Mouse (Mus musculus): ENCODE results near the gene G430095P16Rik. TPM values are rescaled to one million over a fixed set of nuclear protein-coding genes. Genes with fewer than 3 reads are reported as not detected.
A peak's percentile ranks its signal among the peaks of the same experiment; 100 is the strongest.

The G430095P16Rik gene
- polyA plus RNA-seq, 1 experiment from 2014 or later, result 1.0 TPM

GRCm38 (mm10) chr8:84700941-84701911 lies 21.6 kb upstream of the G430095P16Rik start, which contains the start of gene Lyl1:
Gene Lyl1, plus strand, starts transcription at chr8:84701457.
- H3K36me3 ChIP-seq (ENCODE audit: control insufficient read depth, insufficient read depth), result peaks cover 22% of the 10 kb centered on the region
- H3K9me3 ChIP-seq (ENCODE audit: control insufficient read depth), result no peaks in the 10 kb centered on the region
- peaks cover 40% of the 10 kb centered on the region for H3K27me3 ChIP-seq (replicated peaks; ENCODE audit: control insufficient read depth, insufficient read depth, low read length)
- 10% methylated on average over 34 of the region's 34 CpGs for WGBS
- H3K4me3 ChIP-seq (ENCODE audit: low read depth, low read length), result peak within 1 kb of the TSS; percentile 25
- 0 out of 2 replicates have a peak, but pooled peaks have one; percentile 17 for ATAC-seq
- 0 out of 2 replicates have a peak, but pooled peaks cover 7% of the 10 kb centered on the region for H3K4me1 ChIP-seq (replicated peaks; ENCODE audit: control insufficient read depth, insufficient read depth, low read length)
- H3K27ac ChIP-seq (ENCODE audit: low read depth, low read length), result peak within 1 kb of the TSS; percentile 54; the same call in 1 of the 2 replicates
- no peak within 1 kb of the TSS for H3K9ac ChIP-seq (ENCODE audit: low read depth, low read length)
- H3K4me2 ChIP-seq (replicated peaks; ENCODE audit: low read depth), result peak within 1 kb of the TSS; percentile 37
- TF ChIP-seq CTCF (IDR thresholded peaks at IDR 0.05; ENCODE audit: low read depth), result peak; percentile 35

- no peak for TF ChIP-seq CTCF (IDR thresholded peaks at IDR 0.05; ENCODE audit: low read depth)
- Histone ChIP-seq H3K9ac (ENCODE audit: low read depth, low read length) (no peak overlapping the region), H3K27ac (ENCODE audit: low read depth, low read length) (no peak overlapping the region), H3K4me1 (replicated peaks; ENCODE audit: control insufficient read depth, insufficient read depth, low read length) (0 out of 2 replicates have a peak, but pooled peaks cover 7% of the 10 kb centered on the region), H3K9me3 (ENCODE audit: control insufficient read depth) (no peaks in the 10 kb centered on the region), H3K4me2 (replicated peaks; ENCODE audit: low read depth) (peak overlapping the region; percentile 37; the same call in 1 of the 2 replicates), H3K27me3 (replicated peaks; ENCODE audit: control insufficient read depth, insufficient read depth, low read length) (peaks cover 54% of the 10 kb centered on the region), H3K4me3 (ENCODE audit: low read depth, low read length) (peak overlapping the region; percentile 25; the same call in 1 of the 2 replicates), H3K36me3 (ENCODE audit: control insufficient read depth, insufficient read depth) (peaks cover 10% of the 10 kb centered on the region; the same call in 1 of the 2 replicates)
- WGBS, result 75% methylated on average over 9 of the region's 9 CpGs
- no peak for ATAC-seq
These were observed 20.2 kb upstream of the G430095P16Rik start for GRCm38 (mm10) chr8:84702561-84702960.

- H3K4me1 ChIP-seq (replicated peaks; ENCODE audit: control insufficient read depth, insufficient read depth, low read length), result 0 out of 2 replicates have a peak, but pooled peaks cover 7% of the 10 kb centered on the region
- WGBS, result 89% methylated on average over 6 of the region's 6 CpGs
- no peaks in the 10 kb centered on the region for H3K9me3 ChIP-seq (ENCODE audit: control insufficient read depth)
- no peak overlapping the region for H3K9ac ChIP-seq (ENCODE audit: low read depth, low read length)
- TF ChIP-seq CTCF (IDR thresholded peaks at IDR 0.05; ENCODE audit: low read depth), result no peak
- H3K36me3 ChIP-seq (ENCODE audit: control insufficient read depth, insufficient read depth), result peaks cover 11% of the 10 kb centered on the region; the same call in 1 of the 2 replicates
- H3K4me3 ChIP-seq (ENCODE audit: low read depth, low read length), result no peak overlapping the region
- no peak for ATAC-seq
- H3K27me3 ChIP-seq (replicated peaks; ENCODE audit: control insufficient read depth, insufficient read depth, low read length), result peaks cover 58% of the 10 kb centered on the region
- H3K4me2 ChIP-seq (replicated peaks; ENCODE audit: low read depth), result peak overlapping the region; percentile 9; the same call in 1 of the 2 replicates
- H3K27ac ChIP-seq (ENCODE audit: low read depth, low read length), result no peak overlapping the region
These were observed 19.8 kb upstream of the G430095P16Rik start for GRCm38 (mm10) chr8:84702963-84703465.

- peak overlapping the region; percentile 27 for H3K4me3 ChIP-seq (ENCODE audit: low read depth, low read length)
- H3K27ac ChIP-seq (ENCODE audit: low read depth, low read length), result no peak overlapping the region
- H3K4me1 ChIP-seq (replicated peaks; ENCODE audit: control insufficient read depth, insufficient read depth, low read length), result 0 out of 2 replicates have a peak, but pooled peaks cover 7% of the 10 kb centered on the region
- H3K4me2 ChIP-seq (replicated peaks; ENCODE audit: low read depth), result peak overlapping the region; percentile 61
- peak; percentile 24; the same call in 1 of the 2 replicates for TF ChIP-seq CTCF (IDR thresholded peaks at IDR 0.05; ENCODE audit: low read depth)
- no peak for ATAC-seq
- no peak overlapping the region for H3K9ac ChIP-seq (ENCODE audit: low read depth, low read length)
- peaks cover 9% of the 10 kb centered on the region; the same call in 1 of the 2 replicates for H3K36me3 ChIP-seq (ENCODE audit: control insufficient read depth, insufficient read depth)
- WGBS, result 17% methylated on average over 38 of the region's 38 CpGs
- H3K9me3 ChIP-seq (ENCODE audit: control insufficient read depth), result no peaks in the 10 kb centered on the region
- peaks cover 62% of the 10 kb centered on the region for H3K27me3 ChIP-seq (replicated peaks; ENCODE audit: control insufficient read depth, insufficient read depth, low read length)
These were observed 19.1 kb upstream of the G430095P16Rik start for GRCm38 (mm10) chr8:84703466-84704249.

- ATAC-seq, result no peak
- H3K9ac ChIP-seq (ENCODE audit: low read depth, low read length), result 0 out of 2 replicates have a peak overlapping the region, but pooled peaks have one; percentile 2
- H3K4me2 ChIP-seq (replicated peaks; ENCODE audit: low read depth), result peak overlapping the region; percentile 61
- peak; percentile 84 for TF ChIP-seq CTCF (IDR thresholded peaks at IDR 0.05; ENCODE audit: low read depth)
- peaks cover 9% of the 10 kb centered on the region; the same call in 1 of the 2 replicates for H3K36me3 ChIP-seq (ENCODE audit: control insufficient read depth, insufficient read depth)
- H3K27ac ChIP-seq (ENCODE audit: low read depth, low read length), result no peak overlapping the region
- peaks cover 67% of the 10 kb centered on the region for H3K27me3 ChIP-seq (replicated peaks; ENCODE audit: control insufficient read depth, insufficient read depth, low read length)
- 0 out of 2 replicates have a peak, but pooled peaks cover 7% of the 10 kb centered on the region for H3K4me1 ChIP-seq (replicated peaks; ENCODE audit: control insufficient read depth, insufficient read depth, low read length)
- peak overlapping the region; percentile 27 for H3K4me3 ChIP-seq (ENCODE audit: low read depth, low read length)
- no peaks in the 10 kb centered on the region for H3K9me3 ChIP-seq (ENCODE audit: control insufficient read depth)
- 6% methylated on average over 16 of the region's 16 CpGs for WGBS
These were observed 18.5 kb upstream of the G430095P16Rik start for GRCm38 (mm10) chr8:84704356-84704755.

Data from intestine, postnatal 0 days (tissue).